Mouse (Mus musculus) liver, embryonic 14.5 days (tissue): ENCODE measurements around the gene Lactbl1. TPM values are rescaled to one million over a fixed set of nuclear protein-coding genes. Genes with fewer than 3 reads are reported as not detected.

Source experiments
- ATAC-seq: fragments of 200-750 bp; cut with Nextera tagmentation; 2 replicates; pipeline ENCODE4 v1.8.0; 2017; ENCODE audit warnings: moderate number of reproducible peaks, mild to moderate bottlenecking, moderate library complexity; ENCODE audit not compliant: insufficient read depth
- DNase-seq, 3 experiments: peaks; one replicate each; pipeline ENCODE4 v3.0.0-alpha.2; 2012 to 2013; ENCODE audit warnings: low read depth in 3 of 3, low spot score in 3 of 3
- H3K27ac ChIP-seq: fragments of 300-500 bp; sonication (generic); 2 replicates; pipeline ENCODE4 v1.5.1; 2014; ENCODE audit warnings: moderate library complexity, mild to moderate bottlenecking, control low read depth, inconsistent platforms
- H3K27me3 ChIP-seq: fragments of 300-500 bp; sonication (generic); 2 replicates; pipeline ENCODE4 v1.6.1; 2014; ENCODE audit warnings: mild to moderate bottlenecking, low read length, moderate library complexity; ENCODE audit not compliant: control insufficient read depth, insufficient read depth
- H3K36me3 ChIP-seq: fragments of 300-500 bp; sonication (generic); replicated peaks from 2 replicates; pipeline ENCODE4 v1.6.1; 2014; ENCODE audit warnings: low read depth; ENCODE audit not compliant: control insufficient read depth, insufficient read depth
- H3K4me1 ChIP-seq, 2 experiments: fragments of 200-500 bp in 1 of 2; fragments of 300-500 bp in 1 of 2; sonication (generic) in 1 of 2; replicated peaks; 2 replicates each; pipeline ENCODE4 v1.6.1; 2012 to 2014; ENCODE audit warnings: antibody characterized with exemption in 1 of 2, inconsistent platforms in 1 of 2, low read length in 1 of 2; ENCODE audit not compliant: control insufficient read depth in 2 of 2, insufficient read depth in 2 of 2
- H3K4me2 ChIP-seq: fragments of 300-500 bp; sonication (generic); 2 replicates; pipeline ENCODE4 v1.6.1; 2014; ENCODE audit warnings: low read depth, mild to moderate bottlenecking, control low read depth, moderate library complexity
- H3K4me3 ChIP-seq, 2 experiments: fragments of 200-500 bp in 1 of 2; fragments of 300-500 bp in 1 of 2; sonication (generic) in 1 of 2; 2 replicates each; pipeline ENCODE4 v1.5.1; 2012 to 2014; ENCODE audit warnings: low read depth in 2 of 2, low read length in 2 of 2, mild to moderate bottlenecking in 2 of 2, control low read depth in 1 of 2, inconsistent platforms in 1 of 2, moderate library complexity in 1 of 2; ENCODE audit not compliant: insufficient read depth in 1 of 2
- H3K9ac ChIP-seq: fragments of 300-500 bp; sonication (generic); replicated peaks from 2 replicates; pipeline ENCODE4 v1.6.1; 2014; ENCODE audit warnings: mild to moderate bottlenecking, control low read depth, moderate library complexity
- H3K9me3 ChIP-seq: fragments of 300-500 bp; sonication (generic); 2 replicates; pipeline ENCODE4 v1.6.1; 2016; ENCODE audit warnings: low read length, mixed read lengths; ENCODE audit not compliant: control insufficient read depth
- CTCF ChIP-seq: IDR thresholded peaks from 2 replicates; pipeline ENCODE4 v1.5.1; 2016; ENCODE audit warnings: antibody characterized with exemption, low read depth, control low read depth
- EP300 ChIP-seq: IDR thresholded peaks from 2 replicates; pipeline ENCODE4 v1.6.1; 2016; ENCODE audit warnings: antibody characterized with exemption, low read depth
- WGBS: fragments of 180-500 bp; shearing (Covaris S2); extraction: QIAGEN DNeasy Blood & Tissue Kit; methylation state at CpG from one replicate; pipeline ENCODE4 v1.1.7; 2014; ENCODE audit not compliant: insufficient replicate concordance; 5-methylcytosine and 5-hydroxymethylcytosine counted together
- polyA plus RNA-seq, 2 experiments: library from polyadenylated mRNA; depleted of rRNA in 1 of 2; stranded (reverse) in 1 of 2; unstranded in 1 of 2; fragments of >200 nt; fragmentation: Nextera tagmentation in 1 of 2; extraction: Ambion mirVana in 1 of 2; gene quantifications; 2 replicates each; pipeline versions ENCODE4 v1.2.1 to v1.2.3; 2012 to 2014

Gene Lactbl1
- polyA plus RNA-seq, 2 experiments: not detected

- ATAC-seq (no peak), DNase-seq (no peak)
- H3K4me2 ChIP-seq: no peak overlapping the region
- H3K27me3 ChIP-seq: no peaks in the 10 kb centered on the region
- H3K27ac ChIP-seq: no peak overlapping the region
- H3K4me3 ChIP-seq: no peak overlapping the region
- H3K9me3 ChIP-seq: no peaks in the 10 kb centered on the region
- peaks cover 0 to 8% of the 10 kb centered on the region in 2 experiments; a peak in 2 of 4 replicates for H3K4me1 ChIP-seq
- no peak for TF ChIP-seq EP300
- no peak for TF ChIP-seq CTCF
- peaks cover 2% of the 10 kb centered on the region; the same call in 1 of the 2 replicates for H3K36me3 ChIP-seq
- H3K9ac ChIP-seq: no peak overlapping the region
- WGBS: 72% methylated on average over 2 of the region's 2 CpGs
These were observed 28.4 kb upstream of the Lactbl1 start for GRCm38 (mm10) chr4:136594006-136594405.

GRCm38 (mm10) chr4:136595221-136595620, 27.2 kb upstream of the Lactbl1 start:
- Histone ChIP-seq H3K27ac (no peak overlapping the region), H3K9ac (no peak overlapping the region), H3K4me2 (no peak overlapping the region), H3K9me3 (no peaks in the 10 kb centered on the region), H3K4me1 (peaks cover 0 to 6% of the 10 kb centered on the region in 2 experiments; a peak in 2 of 4 replicates), H3K36me3 (peaks cover 4% of the 10 kb centered on the region; the same call in 1 of the 2 replicates), H3K27me3 (no peaks in the 10 kb centered on the region), H3K4me3 (no peak overlapping the region)
- no peak for ATAC-seq
- no peak for TF ChIP-seq CTCF
- no peak for DNase-seq
- WGBS: 74% methylated on average over 6 of the region's 6 CpGs

GRCm38 (mm10) chr4:136598268-136598876, 24.0 kb upstream of the Lactbl1 start:
- no peak overlapping the region for H3K4me2 ChIP-seq
- TF ChIP-seq CTCF (no peak), EP300 (no peak)
- H3K4me1 ChIP-seq: peaks cover 8 to 20% of the 10 kb centered on the region in 2 experiments
- DNase-seq: no peak
- H3K9ac ChIP-seq: no peak overlapping the region
- H3K36me3 ChIP-seq: peaks cover 2% of the 10 kb centered on the region; the same call in 1 of the 2 replicates
- H3K27me3 ChIP-seq: no peaks in the 10 kb centered on the region
- 65% methylated on average over 7 of the region's 7 CpGs for WGBS
- no peaks in the 10 kb centered on the region for H3K9me3 ChIP-seq
- no peak overlapping the region for H3K4me3 ChIP-seq
- H3K27ac ChIP-seq: no peak overlapping the region
- no peak for ATAC-seq

GRCm38 (mm10) chr4:136599869-136600268, 22.6 kb upstream of the Lactbl1 start:
- no peak overlapping the region for H3K4me2 ChIP-seq
- TF ChIP-seq EP300 (no peak), CTCF (peak; percentile 44)
- peaks cover 8 to 20% of the 10 kb centered on the region in 2 experiments for H3K4me1 ChIP-seq
- ATAC-seq (no peak), DNase-seq (no peak)
- H3K27ac ChIP-seq: no peak overlapping the region
- H3K4me3 ChIP-seq: no peak overlapping the region
- no peak overlapping the region for H3K9ac ChIP-seq
- WGBS: 81% methylated on average over 3 of the region's 3 CpGs
- no peaks in the 10 kb centered on the region for H3K27me3 ChIP-seq
- H3K36me3 ChIP-seq: peaks cover 2% of the 10 kb centered on the region; the same call in 1 of the 2 replicates
- H3K9me3 ChIP-seq: no peaks in the 10 kb centered on the region

- Histone ChIP-seq H3K4me3 (peak overlapping the region in 1 of 2 experiments; percentile 99; a peak in 1 of 4 replicates), H3K27ac (no peak overlapping the region), H3K27me3 (no peaks in the 10 kb centered on the region), H3K9ac (peak overlapping the region; percentile 5), H3K4me1 (peaks cover 8 to 20% of the 10 kb centered on the region in 2 experiments), H3K4me2 (peak overlapping the region; percentile 82), H3K36me3 (peaks cover 2% of the 10 kb centered on the region; the same call in 1 of the 2 replicates), H3K9me3 (no peaks in the 10 kb centered on the region)
- 80% methylated on average over 2 of the region's 2 CpGs for WGBS
- ATAC-seq (no peak), DNase-seq (no peak)
- TF ChIP-seq EP300 (no peak), CTCF (no peak)
These were observed 21.9 kb upstream of the Lactbl1 start for GRCm38 (mm10) chr4:136600536-136600935.
